Mouse (Mus musculus) forebrain, embryonic 11.5 days (tissue): Measurements from ENCODE around the gene Armh2. TPM values are rescaled to one million over a fixed set of nuclear protein-coding genes. Genes with fewer than 3 reads are reported as not detected.
A peak's percentile ranks its signal among the peaks of the same experiment; 100 is the strongest.
"Not testable (repeated sequence)": the region's sequence is repeated elsewhere in the genome, so short reads cannot be mapped to it uniquely, and the experiment has no call there.

Experiments
- ATAC-seq: fragments of 200-750 bp; cut with Nextera tagmentation; replicated peaks from 2 replicates; pipeline ENCODE4 v1.8.0; 2017; ENCODE audit warnings: moderate TSS enrichment; ENCODE audit not compliant: low FRiP score
- DNase-seq: peaks from one replicate; pipeline ENCODE4 v3.0.0-alpha.2; 2017; ENCODE audit warnings: low spot score
- H3K27ac ChIP-seq: fragments of 300-500 bp; sonication (generic); 2 replicates; pipeline ENCODE4 v1.5.1; 2014; ENCODE audit warnings: low read depth, low read length
- H3K27me3 ChIP-seq: fragments of 300-500 bp; sonication (generic); 2 replicates; pipeline ENCODE4 v1.6.1; 2014; ENCODE audit warnings: mild to moderate bottlenecking, low read length, mixed read lengths; ENCODE audit not compliant: control insufficient read depth, insufficient read depth
- H3K36me3 ChIP-seq: fragments of 300-500 bp; sonication (generic); 2 replicates; pipeline ENCODE4 v1.6.1; 2014; ENCODE audit warnings: mild to moderate bottlenecking, low read length, moderate library complexity, mixed read lengths; ENCODE audit not compliant: control insufficient read depth, insufficient read depth
- H3K4me1 ChIP-seq: fragments of 300-500 bp; sonication (generic); replicated peaks from 2 replicates; pipeline ENCODE4 v1.6.1; 2014; ENCODE audit warnings: low read length, mixed read lengths; ENCODE audit not compliant: control insufficient read depth, insufficient read depth
- H3K4me2 ChIP-seq: fragments of 300-500 bp; sonication (generic); 2 replicates; pipeline ENCODE4 v1.6.1; 2014; ENCODE audit warnings: low read depth, mild to moderate bottlenecking, low read length, moderate library complexity, mixed read lengths; ENCODE audit not compliant: severe bottlenecking
- H3K4me3 ChIP-seq: fragments of 300-500 bp; sonication (generic); 2 replicates; pipeline ENCODE4 v1.5.1; 2014; ENCODE audit warnings: low read depth, low read length
- H3K9ac ChIP-seq: fragments of 300-500 bp; sonication (generic); 2 replicates; pipeline ENCODE4 v1.6.1; 2014; ENCODE audit warnings: low read length
- H3K9me3 ChIP-seq: fragments of 300-500 bp; sonication (generic); 2 replicates; pipeline ENCODE4 v1.6.1; 2016; ENCODE audit warnings: low read length, mixed read lengths; ENCODE audit not compliant: control insufficient read depth
- WGBS: fragments of 180-500 bp; shearing (Covaris S2); extraction: QIAGEN DNeasy Blood & Tissue Kit; methylation state at CpG from one replicate; pipeline ENCODE4 v1.1.7; 2014; 5-methylcytosine and 5-hydroxymethylcytosine counted together
- polyA plus RNA-seq: library from polyadenylated mRNA; unstranded; fragments of >200 nt; fragmentation: Nextera tagmentation; extraction: Ambion mirVana; gene quantifications from 2 replicates; pipeline ENCODE4 v1.2.1, GENCODE M21; 2014

The Armh2 gene
- polyA plus RNA-seq, 1 experiment from 2014 or later = not detected

DNA sequence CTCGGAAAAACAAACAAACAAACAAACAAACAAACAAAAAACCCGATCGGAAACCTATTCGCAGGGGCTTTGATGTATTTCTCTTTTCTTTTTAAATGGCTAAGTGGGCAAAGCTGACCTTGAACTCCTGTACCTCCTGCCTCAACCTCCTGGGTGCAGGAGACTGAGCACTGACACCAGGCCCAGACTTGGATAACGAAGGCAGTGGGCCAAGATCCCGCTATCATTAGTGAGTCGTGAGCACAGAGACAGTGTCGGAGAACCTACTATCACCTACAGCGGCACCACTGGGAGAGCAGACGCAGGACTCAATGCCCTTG is 20.0 kb downstream of the Armh2 start:
- 9% methylated on average over 10 of the region's 10 CpGs for WGBS
- Histone ChIP-seq H3K36me3 (no peaks in the 10 kb centered on the region; the same call in 1 of the 2 replicates), H3K4me2 (peak overlapping the region; percentile 77), H3K4me1 (peaks cover 4% of the 10 kb centered on the region; the same call in 1 of the 2 replicates), H3K27me3 (no peaks in the 10 kb centered on the region), H3K4me3 (peak overlapping the region; percentile 86), H3K27ac (no peak overlapping the region; the same call in 1 of the 2 replicates), H3K9me3 (no peaks in the 10 kb centered on the region), H3K9ac (peak overlapping the region; percentile 95)
- no peak for DNase-seq
- no peak for ATAC-seq

DNA sequence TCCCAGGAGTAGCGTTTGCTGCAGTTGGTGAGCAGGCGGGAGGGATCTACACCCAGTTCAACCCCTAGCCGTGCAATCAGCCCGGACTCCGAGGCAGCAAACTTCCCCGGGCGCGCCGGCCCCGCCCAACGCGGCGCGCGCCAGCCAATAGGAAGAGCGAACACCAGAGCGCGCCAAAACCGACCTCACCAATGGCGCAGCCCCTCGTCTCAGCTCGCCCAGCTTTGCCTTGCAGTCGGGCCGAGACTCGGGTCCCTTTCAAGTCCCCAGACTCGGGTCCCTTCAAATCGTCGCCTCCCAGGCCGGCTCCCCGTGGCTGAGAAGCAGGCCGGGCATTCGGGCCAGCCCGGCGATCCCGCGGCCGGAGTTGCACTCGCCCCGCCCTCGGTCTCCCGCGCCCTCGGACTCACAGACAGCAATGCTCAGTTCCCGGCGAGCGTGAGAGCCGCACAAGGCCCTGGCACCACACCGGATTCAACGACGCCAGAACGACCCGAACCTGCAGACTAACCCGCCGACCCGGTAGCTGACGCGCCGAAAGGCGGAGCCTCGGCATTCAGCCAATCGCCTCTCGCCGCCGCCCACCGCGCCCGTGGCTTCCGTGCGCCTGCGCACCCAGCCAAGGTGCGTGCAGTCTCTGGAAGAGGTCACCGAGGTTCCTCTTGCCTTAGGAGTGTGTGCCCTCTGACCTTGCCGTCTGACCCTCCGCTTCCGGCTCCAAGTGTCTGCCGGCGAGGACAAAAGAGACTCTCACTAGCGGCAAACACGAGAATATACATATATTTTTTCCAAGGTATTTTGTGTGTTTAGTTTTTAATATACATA is 20.6 kb downstream of the Armh2 start, which contains the start of gene Gmnn:
Gene Gmnn, minus strand, starts transcription at position 521 of the 825 bp plus-strand sequence.
- WGBS = under 1% methylated on average over 79 of the region's 79 CpGs
- Histone ChIP-seq H3K4me2 (peak within 1 kb of the TSS; percentile 77), H3K36me3 (no peaks in the 10 kb centered on the region; the same call in 1 of the 2 replicates), H3K9ac (peak within 1 kb of the TSS; percentile 95), H3K27ac (peak within 1 kb of the TSS; percentile 93), H3K9me3 (no peaks in the 10 kb centered on the region), H3K4me1 (peaks cover 4% of the 10 kb centered on the region; the same call in 1 of the 2 replicates), H3K4me3 (peak within 1 kb of the TSS; percentile 86), H3K27me3 (no peaks in the 10 kb centered on the region)
- peak; percentile 98 for ATAC-seq
- DNase-seq = peak; percentile 95

DNA sequence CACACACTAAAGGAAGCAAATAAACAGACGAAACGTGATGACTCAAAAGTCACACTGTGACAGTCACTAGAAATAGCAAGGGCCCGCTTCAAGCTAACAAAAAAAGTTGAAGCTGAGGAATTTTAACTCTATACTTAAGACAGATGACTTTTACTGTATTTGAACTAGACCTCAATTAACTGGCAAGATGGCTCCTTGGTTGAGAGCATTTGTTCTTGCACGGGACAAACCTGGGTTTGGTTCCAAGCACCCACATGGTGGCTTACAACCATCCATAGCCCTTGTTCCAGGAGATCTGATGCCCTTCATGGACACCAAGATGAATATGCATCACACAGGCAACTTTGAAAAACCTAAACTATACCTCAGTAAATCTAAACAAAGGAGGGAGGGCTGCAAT is 21.2 kb downstream of the Armh2 start:
- Histone ChIP-seq H3K4me3 (peak overlapping the region; percentile 86), H3K4me2 (peak overlapping the region; percentile 77), H3K36me3 (no peaks in the 10 kb centered on the region), H3K27ac (no peak overlapping the region), H3K9me3 (no peaks in the 10 kb centered on the region), H3K27me3 (no peaks in the 10 kb centered on the region), H3K4me1 (peaks cover 4% of the 10 kb centered on the region; the same call in 1 of the 2 replicates), H3K9ac (peak overlapping the region; percentile 95)
- ATAC-seq (no peak), DNase-seq (no peak)
- WGBS = 53% methylated on average over 4 of the region's 4 CpGs

DNA sequence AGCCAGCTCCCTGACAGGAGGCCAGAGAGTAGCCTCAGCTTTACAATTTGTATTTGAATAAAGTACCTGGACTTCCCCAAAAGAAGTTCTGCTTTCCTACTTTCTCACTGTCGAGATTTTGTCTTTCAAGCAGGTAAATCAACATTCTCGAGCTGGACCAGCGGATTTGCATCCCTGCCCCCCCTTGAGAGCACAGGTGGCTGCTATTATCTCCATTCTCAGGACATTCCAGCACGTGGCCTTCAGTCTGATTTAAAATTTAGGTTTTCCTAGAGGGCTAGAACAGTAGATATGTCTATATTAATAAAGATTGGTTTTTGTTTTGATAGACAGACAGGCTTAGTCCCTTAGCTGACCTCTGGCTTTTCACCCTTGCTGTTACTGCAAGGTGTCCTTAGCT is 26.8 kb downstream of the Armh2 start:
- not testable (repeated sequence) for H3K27me3 ChIP-seq, DNase-seq, H3K27ac ChIP-seq, H3K9ac ChIP-seq, H3K4me2 ChIP-seq, H3K9me3 ChIP-seq, H3K4me1 ChIP-seq, H3K36me3 ChIP-seq, ATAC-seq, H3K4me3 ChIP-seq
- 74% methylated on average over 4 of the region's 4 CpGs for WGBS

DNA sequence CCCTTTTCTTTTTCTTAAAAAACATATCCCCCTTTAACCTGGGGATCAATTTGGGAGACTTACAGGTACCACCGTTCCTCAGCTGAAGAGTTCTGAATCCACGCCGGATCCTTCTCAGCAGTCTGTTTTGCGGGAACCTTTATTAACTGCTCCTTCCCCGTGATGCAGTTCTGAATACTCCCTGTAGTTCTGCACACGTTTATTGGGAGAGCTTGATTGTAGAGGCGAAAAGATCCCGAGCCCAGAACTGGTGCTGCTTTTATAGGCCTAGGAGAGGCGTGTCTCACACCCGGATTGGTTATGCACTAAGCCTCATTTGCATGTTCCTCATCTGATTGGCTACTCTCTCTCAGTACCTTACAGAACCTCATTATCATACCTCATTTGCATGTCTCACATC is 30.4 kb downstream of the Armh2 start:
- not testable (repeated sequence) for H3K4me2 ChIP-seq, H3K27ac ChIP-seq, H3K4me3 ChIP-seq, H3K27me3 ChIP-seq, H3K9ac ChIP-seq, H3K4me1 ChIP-seq, DNase-seq, H3K36me3 ChIP-seq, ATAC-seq, H3K9me3 ChIP-seq
- WGBS = 96% methylated on average over 10 of the region's 10 CpGs

DNA sequence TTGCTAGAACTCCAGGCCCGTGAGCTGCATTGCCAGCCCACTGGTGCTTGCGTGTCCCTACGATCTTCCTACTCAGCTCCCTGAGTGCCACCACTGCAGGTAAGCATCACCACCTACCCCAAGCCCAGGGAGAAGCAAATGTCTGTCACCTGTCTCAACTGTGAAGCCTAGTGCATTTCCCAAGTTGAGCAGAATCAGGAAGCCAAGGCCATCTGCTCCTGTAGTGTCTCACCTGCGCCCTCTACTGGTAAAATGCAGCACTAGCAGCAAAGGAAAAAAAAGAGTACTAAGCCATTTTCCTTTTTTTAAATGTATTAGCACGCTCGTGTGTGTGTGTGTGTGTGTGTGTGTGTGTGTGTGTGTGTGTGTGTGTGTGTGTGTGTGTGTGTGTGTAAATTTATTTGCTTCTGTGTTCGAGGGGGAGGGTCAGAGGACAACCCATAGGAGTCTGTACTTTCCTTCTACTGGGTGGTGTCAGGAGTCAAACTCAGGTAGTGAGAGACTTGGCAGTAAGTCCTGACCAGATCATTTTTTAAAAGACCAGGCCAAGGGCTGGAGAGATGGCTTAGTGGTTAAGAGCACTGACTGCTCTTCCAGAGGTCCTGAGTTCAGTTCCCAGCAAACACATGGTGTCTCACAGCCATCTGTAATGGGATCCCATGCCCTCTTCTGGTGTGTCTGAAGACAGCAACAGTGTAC is 35.3 kb downstream of the Armh2 start:
- Histone ChIP-seq H3K36me3 (no peaks in the 10 kb centered on the region), H3K9me3 (no peaks in the 10 kb centered on the region), H3K4me3 (no peak overlapping the region), H3K4me2 (no peak overlapping the region), H3K9ac (no peak overlapping the region), H3K4me1 (no peaks in the 10 kb centered on the region), H3K27ac (no peak overlapping the region), H3K27me3 (no peaks in the 10 kb centered on the region)
- WGBS = 56% methylated on average over 7 of the region's 7 CpGs
- peak; percentile 66 for DNase-seq
- ATAC-seq = no peak

DNA sequence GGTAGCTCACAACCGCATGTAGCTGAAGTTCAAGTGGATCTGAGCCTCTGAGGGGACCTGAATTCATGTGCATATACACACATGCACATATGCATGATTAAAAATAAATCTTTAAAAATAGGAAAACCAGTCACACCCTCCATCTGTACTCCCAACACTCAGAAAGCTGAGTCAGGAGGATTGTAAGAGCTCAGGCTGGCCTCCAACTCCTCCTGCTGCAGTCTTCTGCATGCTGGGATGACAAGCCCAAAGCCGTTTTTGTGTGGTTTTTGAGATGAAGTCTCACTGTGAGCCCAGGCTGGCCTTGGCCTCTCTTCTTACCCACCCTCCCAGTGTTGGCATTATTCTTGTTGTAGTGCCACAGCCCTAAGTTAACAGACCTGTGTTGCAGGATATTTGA is 37.0 kb downstream of the Armh2 start:
- 72% methylated on average over 2 of the region's 2 CpGs for WGBS
- DNase-seq (no peak), ATAC-seq (no peak)
- no peak overlapping the region for H3K4me2 ChIP-seq
- no peaks in the 10 kb centered on the region for H3K4me1 ChIP-seq
- no peaks in the 10 kb centered on the region for H3K36me3 ChIP-seq
- H3K9ac ChIP-seq = no peak overlapping the region
- no peak overlapping the region for H3K4me3 ChIP-seq
- no peak overlapping the region for H3K27ac ChIP-seq
- H3K9me3 ChIP-seq = no peaks in the 10 kb centered on the region
- H3K27me3 ChIP-seq = no peaks in the 10 kb centered on the region

DNA sequence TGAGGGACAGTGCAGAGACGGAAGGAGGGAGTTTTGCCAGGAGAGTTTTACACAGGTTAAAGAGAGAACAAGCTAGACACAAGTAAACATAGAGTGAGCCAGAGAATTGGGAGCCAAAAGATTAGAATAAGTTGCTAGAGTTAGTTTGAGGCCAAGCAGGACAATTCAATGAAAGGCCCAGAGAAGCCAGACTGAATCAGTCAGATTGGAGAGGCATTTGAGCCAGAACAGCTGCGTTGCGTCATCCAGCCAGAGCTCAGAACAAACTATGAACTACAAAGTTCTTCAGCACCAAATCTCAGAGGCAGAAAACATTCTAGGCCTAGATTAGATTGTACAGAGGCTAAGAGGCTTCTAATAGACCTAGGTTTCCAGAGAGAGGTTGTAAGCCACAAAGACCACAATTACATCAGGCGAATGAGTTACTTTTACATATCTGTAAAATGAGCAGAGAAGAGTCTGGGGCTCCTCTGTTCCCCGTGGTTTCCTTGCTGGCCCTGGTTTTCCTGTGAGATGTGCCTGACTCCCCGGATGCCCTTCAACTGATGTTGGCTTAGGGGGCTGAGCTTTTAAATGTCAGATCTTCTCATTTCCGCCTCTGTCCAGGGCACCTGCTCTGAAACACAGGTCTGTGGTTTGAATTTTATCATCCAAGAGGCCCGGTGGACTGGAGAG is 37.8 kb downstream of the Armh2 start:
- DNase-seq (no peak), ATAC-seq (no peak)
- Histone ChIP-seq H3K4me3 (no peak overlapping the region), H3K36me3 (no peaks in the 10 kb centered on the region), H3K9ac (no peak overlapping the region), H3K4me1 (no peaks in the 10 kb centered on the region), H3K4me2 (no peak overlapping the region), H3K9me3 (no peaks in the 10 kb centered on the region), H3K27me3 (no peaks in the 10 kb centered on the region), H3K27ac (no peak overlapping the region)
- 91% methylated on average over 8 of the region's 8 CpGs for WGBS
